Comparison of ENCODE assay signal across 26 mouse cellular contexts in genomic region chr5:102578431-102578830, GRCm38 (mm10).
DNase-seq lines count a peak whose midpoint lies in the region; ATAC-seq lines count a peak whose summit lies in the region.
"Had no signal": no experiment of that assay in that cellular context is flagged by ENCODE, and none has a peak within 500 bp of the region (broad histone marks: within the 10 kb centered on the region; RNA-seq: fewer than 3 reads in every experiment).

No protein-coding gene starts in this region.

- no peaks in the 10 kb centered on the region for H3K36me3 ChIP-seq in hindbrain, embryonic 13.5 days
- no peaks in the 10 kb centered on the region for H3K36me3 ChIP-seq in hindbrain, embryonic 11.5 days (ENCODE audit: control insufficient read depth, insufficient read depth, low read length)
- H3K36me3 ChIP-seq in lung, embryonic 16.5 days (ENCODE audit: control insufficient read depth, insufficient read depth, low read length), result no peaks in the 10 kb centered on the region
- no peaks in the 10 kb centered on the region for H3K36me3 ChIP-seq in stomach, embryonic 15.5 days
- H3K36me3 ChIP-seq: G1E; heart, embryonic 10.5 days; hindbrain, embryonic 15.5 days; kidney, embryonic 15.5 days; liver, embryonic 13.5 days; midbrain, embryonic 13.5 days; neural tube, embryonic 13.5 days had no signal

- no peak overlapping the region for H3K4me2 ChIP-seq in hindbrain, embryonic 13.5 days
- no peak overlapping the region for H3K4me2 ChIP-seq in hindbrain, embryonic 11.5 days (replicated peaks; ENCODE audit: low read depth, low read length)
- no peak overlapping the region for H3K4me2 ChIP-seq in lung, embryonic 16.5 days (ENCODE audit: low read depth, low read length)
- H3K4me2 ChIP-seq in stomach, embryonic 15.5 days, result 0 out of 2 replicates have a peak overlapping the region, but pooled peaks have one; percentile 17
- H3K4me2 ChIP-seq: forebrain, embryonic 13.5 days; hindbrain, embryonic 15.5 days; kidney, embryonic 15.5 days; liver, embryonic 13.5 days; midbrain, embryonic 13.5 days; neural tube, embryonic 13.5 days had no signal

- 0 out of 2 replicates have a peak overlapping the region, but pooled peaks have one; percentile 10 for H3K27ac ChIP-seq in hindbrain, embryonic 13.5 days
- H3K27ac ChIP-seq in hindbrain, embryonic 11.5 days (ENCODE audit: low read depth, low read length), result no peak overlapping the region
- peak overlapping the region; percentile 59 for H3K27ac ChIP-seq in lung, embryonic 16.5 days (ENCODE audit: low read length)
- peak overlapping the region; percentile 84 for H3K27ac ChIP-seq in stomach, embryonic 15.5 days
- H3K27ac ChIP-seq: forebrain, embryonic 13.5 days; heart, embryonic 10.5 days; hindbrain, embryonic 15.5 days; kidney, embryonic 15.5 days; liver, embryonic 13.5 days; macrophage; midbrain, embryonic 13.5 days; neural tube, embryonic 13.5 days had no signal

- 73% methylated on average over 8 of the region's 8 CpGs for WGBS in hindbrain, embryonic 13.5 days
- WGBS in hindbrain, embryonic 11.5 days, result 77% methylated on average over 8 of the region's 8 CpGs
- WGBS in lung, embryonic 16.5 days, result 40% methylated on average over 8 of the region's 8 CpGs
- WGBS in stomach, embryonic 15.5 days, result 33% methylated on average over 8 of the region's 8 CpGs

- H3K27me3 ChIP-seq in hindbrain, embryonic 13.5 days, result no peaks in the 10 kb centered on the region
- no peaks in the 10 kb centered on the region for H3K27me3 ChIP-seq in hindbrain, embryonic 11.5 days (ENCODE audit: control insufficient read depth, insufficient read depth, low read length)
- no peaks in the 10 kb centered on the region for H3K27me3 ChIP-seq in lung, embryonic 16.5 days (ENCODE audit: control insufficient read depth, insufficient read depth, low read depth, low read length)
- no peaks in the 10 kb centered on the region for H3K27me3 ChIP-seq in stomach, embryonic 15.5 days (replicated peaks)
- H3K27me3 ChIP-seq: forebrain, embryonic 13.5 days; hindbrain, embryonic 15.5 days; kidney, embryonic 15.5 days; liver, embryonic 13.5 days; midbrain, embryonic 13.5 days; neural tube, embryonic 13.5 days had no signal

- DNase-seq in hindbrain, embryonic 11.5 days (ENCODE audit: low spot score), result no peak
- no peak for DNase-seq in lung, postnatal 14 days
- no peak for DNase-seq in adrenal gland, postnatal 36 days
- no peak for DNase-seq in cerebellum, adult 11 months
- DNase-seq: adrenal gland, postnatal 14 days; cerebellum, adult 18-20 months; cerebellum, postnatal 10 days; gastrocnemius, postnatal 14 days; heart, postnatal 4 days; kidney, postnatal 25 days; liver, embryonic 13.5 days; lung, adult 2 months; right cerebral cortex, postnatal 4 days; thymus, postnatal 14 days had no signal

- no peak for ATAC-seq in hindbrain, embryonic 13.5 days (ENCODE audit: low FRiP score)
- no peak for ATAC-seq in hindbrain, embryonic 11.5 days (ENCODE audit: low FRiP score)
- peak; percentile 71 for ATAC-seq in lung, embryonic 16.5 days (ENCODE audit: low read depth)
- ATAC-seq in stomach, embryonic 15.5 days (ENCODE audit: insufficient read depth, low FRiP score, low read depth), result peak; percentile 67; the same call in 1 of the 2 replicates
- ATAC-seq: forebrain, embryonic 13.5 days; inflammation-experienced regulatory T-cells, adult 6 months; midbrain, embryonic 13.5 days had no signal

- H3K9me3 ChIP-seq in hindbrain, embryonic 13.5 days, result 0 out of 2 replicates have a peak, but pooled peaks cover 7% of the 10 kb centered on the region
- H3K9me3 ChIP-seq in hindbrain, embryonic 11.5 days (ENCODE audit: control insufficient read depth, low read length), result no peaks in the 10 kb centered on the region
- peaks cover 7% of the 10 kb centered on the region for H3K9me3 ChIP-seq in lung, embryonic 16.5 days (ENCODE audit: control insufficient read depth, low read length)
- H3K9me3 ChIP-seq in stomach, embryonic 15.5 days, result no peaks in the 10 kb centered on the region
- H3K9me3 ChIP-seq: heart, embryonic 10.5 days; kidney, embryonic 15.5 days; liver, embryonic 13.5 days; neural tube, embryonic 13.5 days had no signal

- no peaks in the 10 kb centered on the region for H3K4me1 ChIP-seq in hindbrain, embryonic 13.5 days (replicated peaks)
- no peaks in the 10 kb centered on the region for H3K4me1 ChIP-seq in hindbrain, embryonic 11.5 days (replicated peaks; ENCODE audit: control insufficient read depth, insufficient read depth, low read length)
- H3K4me1 ChIP-seq in lung, embryonic 16.5 days (replicated peaks; ENCODE audit: control insufficient read depth, insufficient read depth, low read length), result peaks cover 14% of the 10 kb centered on the region
- H3K4me1 ChIP-seq in stomach, embryonic 15.5 days, result peaks cover 6% of the 10 kb centered on the region; the same call in 1 of the 2 replicates
- H3K4me1 ChIP-seq: forebrain, embryonic 13.5 days; heart, embryonic 10.5 days; hindbrain, embryonic 15.5 days; kidney, embryonic 15.5 days; liver, embryonic 13.5 days; midbrain, embryonic 13.5 days; neural tube, embryonic 13.5 days had no signal

- H3K9ac ChIP-seq in hindbrain, embryonic 13.5 days, result no peak overlapping the region
- H3K9ac ChIP-seq in hindbrain, embryonic 11.5 days (ENCODE audit: low read depth, low read length), result no peak overlapping the region
- no peak overlapping the region for H3K9ac ChIP-seq in lung, embryonic 16.5 days (ENCODE audit: low read length)
- H3K9ac ChIP-seq in stomach, embryonic 15.5 days, result no peak overlapping the region
- H3K9ac ChIP-seq: forebrain, embryonic 13.5 days; hindbrain, embryonic 15.5 days; kidney, embryonic 15.5 days; liver, embryonic 13.5 days; midbrain, embryonic 13.5 days; neural tube, embryonic 13.5 days had no signal

- H3K4me3 ChIP-seq in hindbrain, embryonic 13.5 days, result no peak overlapping the region
- no peak overlapping the region for H3K4me3 ChIP-seq in hindbrain, embryonic 11.5 days (ENCODE audit: low read depth, low read length)
- no peak overlapping the region for H3K4me3 ChIP-seq in lung, embryonic 16.5 days (ENCODE audit: low read length)
- H3K4me3 ChIP-seq in stomach, embryonic 15.5 days (replicated peaks), result no peak overlapping the region
- H3K4me3 ChIP-seq: forebrain, embryonic 13.5 days; heart, embryonic 10.5 days; hindbrain, embryonic 15.5 days; kidney, embryonic 15.5 days; liver, embryonic 13.5 days; midbrain, embryonic 13.5 days; neural tube, embryonic 13.5 days had no signal

Comparison
In these comparisons a context has a peak if more than half of its experiments do, and no peak if none do; other contexts are left out.
1. ATAC-seq: peak in lung, embryonic 16.5 days (single experiment) and stomach, embryonic 15.5 days (single experiment); none in hindbrain, embryonic 13.5 days (single experiment) and hindbrain, embryonic 11.5 days (single experiment).